Mouse (Mus musculus) myocyte (in vitro differentiated cells): Measurements from ENCODE around the gene Gm2115. TPM values are rescaled to one million over a fixed set of nuclear protein-coding genes. Genes with fewer than 3 reads are reported as not detected.

Source experiments
- H3K27me3 ChIP-seq: one replicate; pipeline ENCODE4 v1.6.1; 2011; ENCODE audit not compliant: control insufficient read depth, insufficient read depth, insufficient read length
- H3K36me3 ChIP-seq: one replicate; pipeline ENCODE4 v1.6.1; 2011; ENCODE audit not compliant: control insufficient read depth, insufficient read depth
- H3K4me2 ChIP-seq: one replicate; pipeline ENCODE4 v1.6.1; 2011; ENCODE audit warnings: low read depth, control low read depth
- H3K4me3 ChIP-seq: one replicate; pipeline ENCODE4 v1.5.1; 2011; ENCODE audit warnings: mild to moderate bottlenecking, control low read depth, moderate library complexity
- H3K79me2 ChIP-seq: one replicate; pipeline ENCODE4 v1.6.1; 2011; ENCODE audit not compliant: control insufficient read depth, insufficient read depth
- H3ac ChIP-seq: one replicate; pipeline ENCODE4 v1.6.1; 2011; ENCODE audit not compliant: control insufficient read depth, insufficient read length
- CEBPB ChIP-seq: IDR thresholded peaks from 2 replicates; pipeline ENCODE4 v1.6.1; 2011; ENCODE audit warnings: mild to moderate bottlenecking, moderate library complexity; ENCODE audit not compliant: poor library complexity, insufficient read depth, severe bottlenecking
- E2F4 ChIP-seq: IDR thresholded peaks from one replicate; pipeline ENCODE4 v1.6.1; 2011; ENCODE audit warnings: mild to moderate bottlenecking, control low read depth, moderate library complexity; ENCODE audit not compliant: insufficient read depth
- MAX ChIP-seq: IDR thresholded peaks from one replicate; pipeline ENCODE4 v1.6.1; 2011; ENCODE audit warnings: low read depth, mild to moderate bottlenecking, control low read depth
- MYOD1 ChIP-seq, 3 experiments: IDR thresholded peaks; one replicate each; pipeline ENCODE4 v1.6.1; 2011; ENCODE audit warnings: control low read depth in 2 of 3, low read depth in 2 of 3, mild to moderate bottlenecking in 2 of 3, moderate library complexity in 1 of 3; ENCODE audit not compliant: insufficient read length in 2 of 3, control insufficient read depth in 1 of 3
- MYOG ChIP-seq, 3 experiments: IDR thresholded peaks; one replicate each; pipeline ENCODE4 v1.6.1; 2011; ENCODE audit warnings: control low read depth in 2 of 3, low read depth in 2 of 3, mild to moderate bottlenecking in 2 of 3; ENCODE audit not compliant: insufficient read length in 2 of 3, control insufficient read depth in 1 of 3, insufficient read depth in 1 of 3
- POLR2A ChIP-seq: IDR thresholded peaks from one replicate; pipeline ENCODE4 v1.6.1; 2011; ENCODE audit warnings: low read depth, mild to moderate bottlenecking, control low read depth, moderate library complexity; ENCODE audit not compliant: insufficient read length
- POLR2AphosphoS2 ChIP-seq: IDR thresholded peaks from one replicate; pipeline ENCODE4 v1.6.1; 2011; ENCODE audit warnings: low read depth, control low read depth; ENCODE audit not compliant: insufficient read length
- REST ChIP-seq: IDR thresholded peaks from one replicate; pipeline ENCODE4 v1.6.1; 2011; ENCODE audit warnings: mild to moderate bottlenecking, control low read depth, moderate library complexity; ENCODE audit not compliant: insufficient read depth, insufficient read length
- SRF ChIP-seq: IDR thresholded peaks from one replicate; pipeline ENCODE4 v1.6.1; 2011; ENCODE audit warnings: low read depth; ENCODE audit not compliant: control insufficient read depth, insufficient read length
- TCF12 ChIP-seq: IDR thresholded peaks from one replicate; pipeline ENCODE4 v1.6.1; 2011; ENCODE audit warnings: mild to moderate bottlenecking, control low read depth; ENCODE audit not compliant: poor library complexity, insufficient read depth, severe bottlenecking
- TCF3 ChIP-seq: IDR thresholded peaks from one replicate; pipeline ENCODE4 v1.6.1; 2011; ENCODE audit warnings: low read depth, control low read depth; ENCODE audit not compliant: insufficient read length
- USF1 ChIP-seq: IDR thresholded peaks from one replicate; pipeline ENCODE4 v1.6.1; 2011; ENCODE audit warnings: low read depth, mild to moderate bottlenecking, control low read depth, moderate library complexity
- polyA plus RNA-seq: library from polyadenylated mRNA; unstranded; fragments of >200 nt; fragmentation: generic; extraction: Trizol; gene quantifications from one replicate; pipeline ENCODE4 v1.2.1, GENCODE M21; 2012; ENCODE audit warnings: missing spikeins

Gm2115 gene
- polyA plus RNA-seq, 1 experiment: 3.5 TPM

GRCm38 (mm10) chr7:84534632-84535031, 5.9 kb downstream of the Gm2115 start:
- H3ac ChIP-seq: no peak overlapping the region
- H3K79me2 ChIP-seq: no peaks in the 10 kb centered on the region
- H3K4me3 ChIP-seq: no peak overlapping the region
- H3K4me2 ChIP-seq: no peak overlapping the region
- no peaks in the 10 kb centered on the region for H3K36me3 ChIP-seq
- H3K27me3 ChIP-seq: no peaks in the 10 kb centered on the region
- TF ChIP-seq TCF3: no peak
- TF ChIP-seq CEBPB: no peak
- TF ChIP-seq E2F4: no peak
- no peak for TF ChIP-seq TCF12
- TF ChIP-seq REST: no peak
- no peak for TF ChIP-seq POLR2AphosphoS2
- no peak for TF ChIP-seq MAX

DNA sequence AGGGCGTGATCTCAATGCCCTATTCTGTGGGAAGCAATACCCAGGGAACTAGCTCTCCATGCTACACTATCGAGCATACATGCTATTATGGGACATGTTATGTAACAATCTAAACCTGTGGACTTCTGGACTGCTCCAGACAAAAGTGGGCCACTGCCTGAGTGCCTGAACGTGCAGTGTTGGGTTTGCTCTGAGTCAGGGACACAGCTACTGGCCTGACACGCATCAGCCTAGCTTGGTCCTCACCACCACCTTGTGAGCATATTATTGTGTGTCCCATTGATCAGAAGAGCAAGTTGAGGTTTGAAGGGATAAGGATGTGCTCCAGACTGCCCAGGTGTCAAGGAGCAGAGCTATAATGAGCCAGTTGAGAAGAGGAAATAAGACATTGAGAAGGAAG, 16.2 kb downstream of the Gm2115 start:
- no peak overlapping the region for H3K4me2 ChIP-seq
- no peaks in the 10 kb centered on the region for H3K36me3 ChIP-seq
- no peak for TF ChIP-seq USF1
- TF ChIP-seq TCF3: no peak
- no peak for TF ChIP-seq POLR2AphosphoS2
- TF ChIP-seq MAX: no peak
- TF ChIP-seq MYOG (IDR thresholded peaks at IDR 0.05; ENCODE audit: control insufficient read depth in 1 of 3, insufficient read depth in 1 of 3, insufficient read length in 2 of 3, low read depth in 2 of 3): no peak
- TF ChIP-seq SRF: no peak
- TF ChIP-seq MYOD1 (IDR thresholded peaks at IDR 0.05; ENCODE audit: control insufficient read depth in 1 of 3, insufficient read length in 2 of 3, low read depth in 2 of 3): no peak
- TF ChIP-seq CEBPB: no peak
- TF ChIP-seq REST: no peak
- no peak for TF ChIP-seq E2F4
- no peak for TF ChIP-seq POLR2A
- no peak for TF ChIP-seq TCF12
- no peak overlapping the region for H3K4me3 ChIP-seq
- no peaks in the 10 kb centered on the region for H3K79me2 ChIP-seq
- no peaks in the 10 kb centered on the region for H3K27me3 ChIP-seq
- no peak overlapping the region for H3ac ChIP-seq

DNA sequence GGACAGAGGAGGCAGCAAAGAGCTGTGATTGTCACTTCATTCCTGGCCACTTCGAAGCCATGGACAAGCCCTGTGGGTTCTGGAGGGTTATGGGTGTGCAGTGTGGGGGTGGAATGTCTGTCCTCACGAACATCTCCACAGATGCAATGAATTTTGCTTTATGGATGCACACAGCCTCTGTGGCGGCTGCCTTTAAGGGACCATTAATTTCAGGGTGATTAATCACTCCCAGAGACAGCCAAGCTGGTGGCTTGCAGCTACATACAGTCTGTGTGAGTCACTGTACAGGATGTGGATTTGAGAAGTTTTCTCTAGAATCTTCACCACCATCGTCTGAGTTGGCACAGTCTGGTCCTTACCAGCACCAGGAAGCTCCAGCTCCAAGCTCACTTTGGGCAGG, 17.9 kb downstream of the Gm2115 start:
- Histone ChIP-seq H3K36me3 (no peaks in the 10 kb centered on the region), H3K27me3 (no peaks in the 10 kb centered on the region), H3K4me2 (peak overlapping the region; percentile 64), H3K4me3 (no peak overlapping the region), H3K79me2 (no peaks in the 10 kb centered on the region), H3ac (no peak overlapping the region)
- TF ChIP-seq POLR2AphosphoS2 (no peak), POLR2A (no peak), CEBPB (no peak), REST (no peak), MAX (no peak), TCF3 (no peak), TCF12 (no peak), MYOG (IDR thresholded peaks at IDR 0.05; ENCODE audit: control insufficient read depth in 1 of 3, insufficient read depth in 1 of 3, insufficient read length in 2 of 3, low read depth in 2 of 3) (no peak), MYOD1 (IDR thresholded peaks at IDR 0.05; ENCODE audit: control insufficient read depth in 1 of 3, insufficient read length in 2 of 3, low read depth in 2 of 3) (no peak), SRF (no peak), E2F4 (no peak), USF1 (no peak)

DNA sequence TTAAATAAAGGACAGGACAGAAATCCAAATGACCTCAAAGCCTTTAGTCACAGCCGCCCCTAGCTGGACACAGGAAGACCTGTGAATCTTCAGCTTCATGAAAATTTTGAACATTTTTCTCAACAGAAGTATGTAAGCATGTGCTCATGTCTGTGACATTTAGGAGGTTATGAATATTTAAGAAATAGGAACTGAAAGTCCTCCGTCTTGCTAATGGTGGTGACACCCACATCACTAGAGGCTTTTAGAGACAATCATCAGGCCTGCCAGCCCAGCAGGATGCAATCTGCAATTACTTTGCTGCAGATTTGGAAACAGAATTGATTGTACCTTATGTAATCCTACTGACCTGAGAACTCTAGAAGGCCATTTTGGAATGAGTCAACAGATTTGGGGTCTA, 22.7 kb downstream of the Gm2115 start:
- Histone ChIP-seq H3K4me2 (no peak overlapping the region), H3ac (no peak overlapping the region), H3K79me2 (no peaks in the 10 kb centered on the region), H3K4me3 (no peak overlapping the region), H3K27me3 (no peaks in the 10 kb centered on the region), H3K36me3 (no peaks in the 10 kb centered on the region)
- TF ChIP-seq MYOD1 (IDR thresholded peaks at IDR 0.05; ENCODE audit: control insufficient read depth in 1 of 3, insufficient read length in 2 of 3, low read depth in 2 of 3) (no peak), TCF3 (no peak), POLR2AphosphoS2 (no peak), USF1 (no peak), POLR2A (no peak), TCF12 (no peak), REST (no peak), SRF (no peak), MAX (no peak), MYOG (IDR thresholded peaks at IDR 0.05; ENCODE audit: control insufficient read depth in 1 of 3, insufficient read depth in 1 of 3, insufficient read length in 2 of 3, low read depth in 2 of 3) (no peak), CEBPB (no peak), E2F4 (no peak)

- TF ChIP-seq USF1 (no peak), E2F4 (no peak), MAX (no peak), MYOD1 (IDR thresholded peaks at IDR 0.05; ENCODE audit: control insufficient read depth in 1 of 3, insufficient read length in 2 of 3, low read depth in 2 of 3) (no peak), TCF12 (no peak), POLR2AphosphoS2 (no peak), POLR2A (no peak), MYOG (IDR thresholded peaks at IDR 0.05; ENCODE audit: control insufficient read depth in 1 of 3, insufficient read depth in 1 of 3, insufficient read length in 2 of 3, low read depth in 2 of 3) (no peak), REST (no peak), TCF3 (no peak), SRF (no peak), CEBPB (no peak)
- Histone ChIP-seq H3K4me2 (no peak overlapping the region), H3K4me3 (no peak overlapping the region), H3K36me3 (no peaks in the 10 kb centered on the region), H3K27me3 (no peaks in the 10 kb centered on the region), H3K79me2 (no peaks in the 10 kb centered on the region), H3ac (no peak overlapping the region)
Measured at GRCm38 (mm10) chr7:84555294-84555693, 26.5 kb downstream of the Gm2115 start.
